ENCODE assay signal across 15 mouse cellular contexts in the genomic region with DNA sequence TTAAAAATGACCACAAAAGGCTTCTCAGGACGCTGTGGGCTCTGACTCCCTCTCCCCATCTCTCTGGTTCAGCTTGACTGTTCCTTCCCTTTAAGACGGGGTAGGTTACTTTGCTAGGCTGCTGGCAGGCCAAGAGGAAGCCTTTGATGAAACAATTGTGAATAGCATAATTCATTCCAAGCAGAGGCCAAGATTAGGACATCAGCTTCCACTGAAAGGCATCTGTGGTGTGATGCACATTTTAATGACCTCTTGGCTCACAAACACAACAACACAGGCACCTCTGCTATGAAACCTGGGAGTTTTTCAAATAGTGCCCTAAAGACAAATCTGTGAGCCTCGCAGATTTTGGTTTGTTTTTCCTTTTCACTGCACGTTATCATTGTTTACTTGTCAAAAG. TPM values are rescaled to one million over a fixed set of nuclear protein-coding genes. Genes with fewer than 3 reads are reported as not detected.
DNase-seq lines count a peak whose midpoint lies in the region.
"Had no signal": no experiment of that assay in that cellular context is flagged by ENCODE, and none has a peak within 500 bp of the region (broad histone marks: within the 10 kb centered on the region; RNA-seq: fewer than 3 reads in every experiment).

No protein-coding gene starts in this region.

- peak; percentile 19 for DNase-seq in adrenal gland, postnatal 14 days
- DNase-seq in adrenal gland, postnatal 25 days: no peak
- DNase-seq in gastrocnemius, postnatal 14 days: peak; percentile 23
- no peak for DNase-seq in gastrocnemius, adult 18-20 months (ENCODE audit: low spot score)
- DNase-seq in left cerebral cortex, adult 9 months (ENCODE audit: low spot score in 2 of 2): peak; percentile 39 to 52
- no peak for DNase-seq in left cerebral cortex, postnatal 4 days
- peak; percentile 21 for DNase-seq in NIH3T3 (ENCODE audit: low read depth)
- no peak for DNase-seq in thymus, adult 18-20 months
- DNase-seq: gastrocnemius, adult 2 months; kidney, adult 18-20 months; liver, embryonic 13.5 days; lung, postnatal 4 days; thymus, postnatal 36 days had no signal

- intact Hi-C loops in gastrocnemius, postnatal 14 days (cut with DNase I; ENCODE audit: low total_unique reads): loop anchor here (5.0 kb wide), 1 partner anchor 162 kb away; no protein-coding TSS in a partner anchor
- intact Hi-C loops in left cerebral cortex, postnatal 4 days (cut with DNase I): loop anchor here (10.0 kb wide), 1 partner anchor 55 kb away; no protein-coding TSS in a partner anchor

RNA-seq across cellular contexts. Expression of a gene that starts 8.1 kb away (rescaled TPM):
- 1.6 TPM in 2 replicates for total RNA-seq in adrenal gland, postnatal 14 days (2021)
- 2.0 and 4.5 TPM in 2 replicates for total RNA-seq in adrenal gland, postnatal 25 days (2021)
- not detected for total RNA-seq in gastrocnemius, postnatal 14 days (2021)
- total RNA-seq in gastrocnemius, adult 18-20 months (2021): not detected
- total RNA-seq in left cerebral cortex, postnatal 4 days (2021): under 1 TPM; 0.36 to 0.52 TPM
- total RNA-seq: gastrocnemius, adult 2 months; heart, adult 8-10 months; heart, postnatal 25 days had no signal

RNA-seq across cellular contexts. Expression of a gene that starts 19.2 kb away (rescaled TPM):
- total RNA-seq in adrenal gland, postnatal 14 days (2021): 1.4 and 1.9 TPM in 2 replicates
- 2.6 and 6.1 TPM in 2 replicates for total RNA-seq in adrenal gland, postnatal 25 days (2021)
- under 1 TPM in 1 of 2 experiments, not detected in 1; 0.35 TPM for total RNA-seq in gastrocnemius, postnatal 14 days (2021)
- not detected for total RNA-seq in gastrocnemius, adult 18-20 months (2021)
- total RNA-seq in left cerebral cortex, postnatal 4 days (2021): under 1 TPM; 0.40 to 0.60 TPM
- total RNA-seq: gastrocnemius, adult 2 months; heart, adult 8-10 months; heart, postnatal 25 days had no signal

RNA-seq across cellular contexts. Expression of a gene that starts 19.2 kb away (rescaled TPM):
- total RNA-seq in adrenal gland, postnatal 14 days (2021): 0.41 and 0.45 TPM in 2 replicates
- total RNA-seq in adrenal gland, postnatal 25 days (2021): 1.8 and 3.2 TPM in 2 replicates
- total RNA-seq in gastrocnemius, postnatal 14 days (2021): not detected
- total RNA-seq in gastrocnemius, adult 18-20 months (2021): not detected
- total RNA-seq in left cerebral cortex, postnatal 4 days (2021): under 1 TPM in 1 of 2 experiments, not detected in 1; 0.40 TPM
- total RNA-seq: gastrocnemius, adult 2 months; heart, postnatal 25 days had no signal

RNA-seq across cellular contexts. Expression of a gene that starts 29.0 kb away (rescaled TPM):
- total RNA-seq in adrenal gland, postnatal 14 days (2021): 0.64 and 3.5 TPM in 2 replicates
- 3.0 and 3.7 TPM in 2 replicates for total RNA-seq in adrenal gland, postnatal 25 days (2021)
- total RNA-seq in gastrocnemius, postnatal 14 days (2021): under 1 TPM; 0.24 to 0.27 TPM
- total RNA-seq in gastrocnemius, adult 18-20 months (2021): under 1 TPM in 1 of 2 experiments, not detected in 1; 0.17 TPM
- total RNA-seq in left cerebral cortex, postnatal 4 days (2021): under 1 TPM; 0.56 to 0.76 TPM
- total RNA-seq: gastrocnemius, adult 2 months; heart, postnatal 25 days had no signal

Comparison
In these comparisons a context has a peak if more than half of its experiments do, and no peak if none do; other contexts are left out.
1. DNase-seq: peak in adrenal gland, postnatal 14 days (single experiment), gastrocnemius, postnatal 14 days (single experiment), left cerebral cortex, adult 9 months (2 of 2) and NIH3T3 (single experiment); none in adrenal gland, postnatal 25 days (single experiment), gastrocnemius, adult 18-20 months (single experiment), left cerebral cortex, postnatal 4 days (single experiment) and thymus, adult 18-20 months (0 of 2).